Mouse (Mus musculus): ENCODE measurements around the gene Tmtc1. TPM values are rescaled to one million over a fixed set of nuclear protein-coding genes. Genes with fewer than 3 reads are reported as not detected.

Tmtc1 gene
- polyA plus RNA-seq, 1 experiment from 2014 or later: 0.93 TPM

- WGBS: 78% methylated on average over 3 of the region's 3 CpGs
These were observed 188.1 kb downstream of the Tmtc1 start for GRCm38 (mm10) chr6:148256109-148256508.

DNA sequence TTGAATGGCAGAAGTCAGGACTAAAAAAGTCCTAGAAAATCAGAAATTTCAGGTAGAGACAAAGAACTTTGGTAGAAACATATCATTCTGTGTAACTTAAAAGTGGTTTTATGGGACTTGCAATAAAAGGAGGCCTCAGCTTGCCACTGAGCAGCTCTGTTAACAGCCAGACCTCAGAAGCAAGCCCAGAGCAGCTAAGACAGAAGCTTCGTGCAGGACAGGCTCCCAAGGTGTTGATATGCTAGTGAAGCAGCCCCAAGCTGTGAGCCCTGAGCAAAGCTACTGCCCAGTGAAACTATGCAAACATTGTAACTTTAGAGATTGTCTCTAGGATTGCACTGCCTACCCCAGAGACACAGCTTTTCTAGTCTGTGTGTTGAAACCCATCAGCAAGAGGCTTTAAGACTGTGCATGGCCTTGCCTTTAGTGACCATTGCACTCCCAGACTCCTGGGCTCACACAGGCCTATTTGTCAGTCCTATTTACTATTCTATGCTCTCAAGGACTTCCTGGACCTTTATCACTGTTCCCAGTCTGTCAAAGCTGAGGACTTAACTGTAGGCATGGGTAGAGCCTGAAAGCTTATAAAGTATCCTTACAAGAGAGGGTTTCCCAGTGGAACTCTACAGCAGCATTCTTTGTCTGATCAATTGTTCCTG lies 188.7 kb downstream of the Tmtc1 start:
- Histone ChIP-seq H3K36me3 (ENCODE audit: control insufficient read depth, insufficient read depth, low read length) (no peaks in the 10 kb centered on the region), H3K27me3 (ENCODE audit: control insufficient read depth, insufficient read depth, low read length) (no peaks in the 10 kb centered on the region), H3K4me1 (replicated peaks; ENCODE audit: control insufficient read depth, insufficient read depth) (no peaks in the 10 kb centered on the region), H3K9ac (ENCODE audit: low read length) (no peak overlapping the region), H3K27ac (replicated peaks) (no peak overlapping the region), H3K4me3 (ENCODE audit: low read depth, low read length) (no peak overlapping the region), H3K9me3 (ENCODE audit: control insufficient read depth, low read length) (no peaks in the 10 kb centered on the region), H3K4me2 (replicated peaks; ENCODE audit: low read depth) (no peak overlapping the region)
- no peak for ATAC-seq (ENCODE audit: low FRiP score, low TSS enrichment)
- WGBS: 62% methylated on average over 1 of the region's 1 CpGs
- DNase-seq (ENCODE audit: low spot score): no peak
- TF ChIP-seq CTCF (IDR thresholded peaks at IDR 0.05; ENCODE audit: low read depth) (no peak), EP300 (optimal IDR thresholded peaks at IDR 0.05) (no peak)

More at GRCm38 (mm10) chr6:148256109-148256508, 188.1 kb downstream of the Tmtc1 start:
- no peak for ATAC-seq (ENCODE audit: low FRiP score, low TSS enrichment)
- no peaks in the 10 kb centered on the region for H3K36me3 ChIP-seq (ENCODE audit: control insufficient read depth, insufficient read depth, low read length)
- H3K9me3 ChIP-seq (ENCODE audit: control insufficient read depth, low read length): no peaks in the 10 kb centered on the region
- H3K9ac ChIP-seq (ENCODE audit: low read length): no peak overlapping the region
- H3K4me1 ChIP-seq (replicated peaks; ENCODE audit: control insufficient read depth, insufficient read depth): no peaks in the 10 kb centered on the region
- H3K27ac ChIP-seq (replicated peaks): no peak overlapping the region
- no peak for TF ChIP-seq CTCF (IDR thresholded peaks at IDR 0.05; ENCODE audit: low read depth)
- TF ChIP-seq EP300 (optimal IDR thresholded peaks at IDR 0.05): no peak
- no peak overlapping the region for H3K4me2 ChIP-seq (replicated peaks; ENCODE audit: low read depth)
- H3K27me3 ChIP-seq (ENCODE audit: control insufficient read depth, insufficient read depth, low read length): no peaks in the 10 kb centered on the region
- DNase-seq (ENCODE audit: low spot score): no peak
- no peak overlapping the region for H3K4me3 ChIP-seq (ENCODE audit: low read depth, low read length)

- Histone ChIP-seq H3K4me3 (ENCODE audit: low read depth, low read length) (no peak overlapping the region), H3K4me2 (replicated peaks; ENCODE audit: low read depth) (no peak overlapping the region), H3K4me1 (replicated peaks; ENCODE audit: control insufficient read depth, insufficient read depth) (no peaks in the 10 kb centered on the region), H3K9me3 (ENCODE audit: control insufficient read depth, low read length) (no peaks in the 10 kb centered on the region), H3K9ac (ENCODE audit: low read length) (no peak overlapping the region), H3K36me3 (ENCODE audit: control insufficient read depth, insufficient read depth, low read length) (no peaks in the 10 kb centered on the region), H3K27me3 (ENCODE audit: control insufficient read depth, insufficient read depth, low read length) (no peaks in the 10 kb centered on the region), H3K27ac (replicated peaks) (no peak overlapping the region)
- WGBS: 66% methylated on average over 3 of the region's 3 CpGs
- ATAC-seq (ENCODE audit: low FRiP score, low TSS enrichment): no peak
- DNase-seq (ENCODE audit: low spot score): no peak
- no peak for TF ChIP-seq EP300 (optimal IDR thresholded peaks at IDR 0.05)
- no peak for TF ChIP-seq CTCF (IDR thresholded peaks at IDR 0.05; ENCODE audit: low read depth)
These were observed 195.0 kb downstream of the Tmtc1 start for GRCm38 (mm10) chr6:148249221-148249620.

DNA sequence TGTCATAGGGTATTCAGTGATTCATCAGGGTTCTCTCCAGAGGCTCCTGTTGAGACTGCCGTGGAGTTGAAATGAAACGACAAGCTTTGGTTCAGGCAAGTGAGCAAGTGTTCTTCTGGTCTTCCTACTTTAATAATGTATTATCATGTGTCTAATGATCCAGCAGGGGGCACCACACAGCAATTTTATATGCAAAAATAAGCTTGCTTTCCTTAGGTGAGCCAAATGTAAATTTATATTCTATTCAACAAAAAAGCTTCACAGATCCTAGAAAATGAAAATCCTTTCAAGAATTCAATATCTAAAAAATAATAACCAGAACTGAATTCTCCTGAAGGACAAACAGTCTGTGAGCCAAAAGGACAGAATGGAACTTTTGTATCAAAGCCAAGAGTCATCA lies 195.6 kb downstream of the Tmtc1 start:
- Histone ChIP-seq H3K4me2 (replicated peaks; ENCODE audit: low read depth) (no peak overlapping the region), H3K4me3 (ENCODE audit: low read depth, low read length) (no peak overlapping the region), H3K9me3 (ENCODE audit: control insufficient read depth, low read length) (no peaks in the 10 kb centered on the region), H3K4me1 (replicated peaks; ENCODE audit: control insufficient read depth, insufficient read depth) (no peaks in the 10 kb centered on the region), H3K9ac (ENCODE audit: low read length) (no peak overlapping the region), H3K27me3 (ENCODE audit: control insufficient read depth, insufficient read depth, low read length) (no peaks in the 10 kb centered on the region), H3K36me3 (ENCODE audit: control insufficient read depth, insufficient read depth, low read length) (no peaks in the 10 kb centered on the region), H3K27ac (replicated peaks) (no peak overlapping the region)
- ATAC-seq (ENCODE audit: low FRiP score, low TSS enrichment): 0 out of 2 replicates have a peak, but pooled peaks have one; percentile 32
- 24% methylated on average over 2 of the region's 2 CpGs for WGBS
- DNase-seq (ENCODE audit: low spot score): peak; percentile 43
- peak; percentile 81 for TF ChIP-seq CTCF (IDR thresholded peaks at IDR 0.05; ENCODE audit: low read depth)
- no peak for TF ChIP-seq EP300 (optimal IDR thresholded peaks at IDR 0.05)

- Histone ChIP-seq H3K9me3 (ENCODE audit: control insufficient read depth, low read length) (no peaks in the 10 kb centered on the region), H3K9ac (ENCODE audit: low read length) (no peak overlapping the region), H3K4me2 (replicated peaks; ENCODE audit: low read depth) (no peak overlapping the region), H3K4me1 (replicated peaks; ENCODE audit: control insufficient read depth, insufficient read depth) (no peaks in the 10 kb centered on the region), H3K36me3 (ENCODE audit: control insufficient read depth, insufficient read depth, low read length) (no peaks in the 10 kb centered on the region; the same call in 1 of the 2 replicates), H3K27ac (replicated peaks) (no peak overlapping the region), H3K27me3 (ENCODE audit: control insufficient read depth, insufficient read depth, low read length) (no peaks in the 10 kb centered on the region), H3K4me3 (ENCODE audit: low read depth, low read length) (no peak overlapping the region)
- TF ChIP-seq CTCF (IDR thresholded peaks at IDR 0.05; ENCODE audit: low read depth) (no peak), EP300 (optimal IDR thresholded peaks at IDR 0.05) (no peak)
- WGBS: 75% methylated on average over 7 of the region's 7 CpGs
- no peak for DNase-seq (ENCODE audit: low spot score)
- ATAC-seq (ENCODE audit: low FRiP score, low TSS enrichment): no peak
These were observed 197.6 kb downstream of the Tmtc1 start for GRCm38 (mm10) chr6:148246544-148246943.

- DNase-seq (ENCODE audit: low spot score) (no peak), ATAC-seq (ENCODE audit: low FRiP score, low TSS enrichment) (peak; percentile 42; the same call in 1 of the 2 replicates)
These were observed 199.4 kb downstream of the Tmtc1 start for GRCm38 (mm10) chr6:148244836-148245235.

More at GRCm38 (mm10) chr6:148244836-148245235, 199.4 kb downstream of the Tmtc1 start:
- WGBS: 48% methylated on average over 1 of the region's 1 CpGs
- Histone ChIP-seq H3K4me3 (ENCODE audit: low read depth, low read length) (no peak overlapping the region), H3K36me3 (ENCODE audit: control insufficient read depth, insufficient read depth, low read length) (no peaks in the 10 kb centered on the region; the same call in 1 of the 2 replicates), H3K4me1 (replicated peaks; ENCODE audit: control insufficient read depth, insufficient read depth) (no peaks in the 10 kb centered on the region), H3K9me3 (ENCODE audit: control insufficient read depth, low read length) (no peaks in the 10 kb centered on the region), H3K4me2 (replicated peaks; ENCODE audit: low read depth) (no peak overlapping the region), H3K9ac (ENCODE audit: low read length) (no peak overlapping the region), H3K27me3 (ENCODE audit: control insufficient read depth, insufficient read depth, low read length) (no peaks in the 10 kb centered on the region), H3K27ac (replicated peaks) (no peak overlapping the region)
- TF ChIP-seq EP300 (optimal IDR thresholded peaks at IDR 0.05): no peak
- TF ChIP-seq CTCF (IDR thresholded peaks at IDR 0.05; ENCODE audit: low read depth): no peak

All from stomach, postnatal 0 days (tissue).